Mouse (Mus musculus) urinary bladder, adult 2 months (tissue): Measurements from ENCODE around the gene Coa3. TPM values are rescaled to one million over a fixed set of nuclear protein-coding genes. Genes with fewer than 3 reads are reported as not detected.
A peak's percentile ranks its signal among the peaks of the same experiment; 100 is the strongest.

Source experiments
- DNase-seq: peaks from one replicate; pipeline ENCODE4 v3.0.0; 2022; ENCODE audit warnings: low spot score
- polyA plus RNA-seq: library from polyadenylated mRNA; depleted of rRNA; stranded (reverse); fragments of >200 nt; gene quantifications from 2 replicates; pipeline ENCODE4 v1.2.3, GENCODE M21; 2012

Gene Coa3
- polyA plus RNA-seq, 1 experiment = 155 TPM

DNA sequence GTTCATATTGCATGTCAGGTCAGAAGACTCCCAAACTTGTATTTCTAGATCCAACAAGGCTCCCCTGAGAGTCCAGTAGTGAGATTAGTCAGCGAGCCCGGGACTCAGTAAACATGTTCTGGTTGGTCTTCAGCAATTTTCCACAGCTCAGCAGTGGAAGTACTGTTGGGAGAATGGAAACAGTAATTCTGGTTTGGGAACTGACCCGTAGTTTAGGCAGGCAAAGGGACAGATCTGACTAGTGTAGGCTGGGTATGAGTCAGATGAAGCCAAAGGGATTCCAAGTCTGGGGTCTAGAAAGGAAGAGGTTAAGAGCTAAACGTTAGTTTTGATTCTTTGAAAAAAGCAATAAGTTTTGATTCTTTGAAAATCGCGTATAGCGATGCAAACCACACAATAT is 26.0 kb downstream of the Coa3 start:
- DNase-seq = peak; percentile 18

- DNase-seq = no peak
These were observed 27.9 kb downstream of the Coa3 start for GRCm38 (mm10) chr11:101251031-101251430.

- DNase-seq = no peak
These were observed 30.5 kb downstream of the Coa3 start for GRCm38 (mm10) chr11:101248258-101248994.

- no peak for DNase-seq
These were observed 31.3 kb downstream of the Coa3 start for GRCm38 (mm10) chr11:101247521-101248030.

DNA sequence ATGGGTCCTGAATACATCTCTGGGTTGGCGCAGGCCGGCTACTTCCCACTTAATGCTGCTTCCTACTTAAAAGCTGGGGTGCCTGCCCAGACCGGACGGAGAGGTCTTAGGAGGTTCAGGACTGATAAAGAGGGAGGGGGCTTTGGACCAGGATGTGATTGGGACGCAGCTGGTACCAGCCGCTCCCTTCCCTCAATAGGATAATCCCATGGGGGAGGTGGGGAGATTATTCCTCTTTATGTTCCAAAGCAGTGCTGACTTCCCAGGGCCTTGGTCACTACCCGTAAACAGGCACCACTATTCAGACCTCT is 32.3 kb downstream of the Coa3 start:
- DNase-seq = no peak

GRCm38 (mm10) chr11:101245855-101246701 is 32.8 kb downstream of the Coa3 start, which contains the start of gene Ramp2:
Gene Ramp2, plus strand, starts transcription at chr11:101246028.
- DNase-seq = no peak

GRCm38 (mm10) chr11:101245071-101245470 is 33.8 kb downstream of the Coa3 start:
- no peak for DNase-seq

DNA sequence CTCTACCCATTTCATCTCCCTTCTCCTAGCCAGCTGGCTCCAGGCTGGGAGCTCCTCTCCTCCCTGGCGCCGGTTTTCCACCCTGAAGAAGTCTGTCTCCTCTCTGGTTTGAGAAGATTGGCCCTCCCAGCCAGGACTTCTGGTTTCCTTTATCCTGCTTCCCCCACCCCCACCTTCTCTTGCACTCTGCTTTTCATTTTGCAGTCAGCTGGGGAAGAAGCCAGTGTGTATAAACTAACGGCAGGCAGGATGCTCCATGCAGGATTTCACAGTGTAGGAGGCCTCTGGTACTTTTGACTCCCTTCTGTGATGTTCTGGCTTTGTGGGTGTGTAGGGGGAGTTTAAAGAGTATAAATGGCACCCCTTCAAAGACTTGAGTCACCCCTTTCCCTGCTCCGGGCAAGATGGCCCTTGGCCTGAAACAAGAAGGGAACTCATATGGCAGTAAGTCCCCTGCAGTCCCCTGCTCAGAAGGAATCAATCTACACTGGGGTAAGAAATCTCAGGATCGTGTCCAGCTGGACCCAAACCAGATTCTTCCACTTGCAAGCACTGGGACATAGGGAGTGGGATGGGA is 40.8 kb downstream of the Coa3 start:
- DNase-seq = no peak

- DNase-seq = no peak
These were observed 42.1 kb downstream of the Coa3 start for GRCm38 (mm10) chr11:101236782-101237181.

DNA sequence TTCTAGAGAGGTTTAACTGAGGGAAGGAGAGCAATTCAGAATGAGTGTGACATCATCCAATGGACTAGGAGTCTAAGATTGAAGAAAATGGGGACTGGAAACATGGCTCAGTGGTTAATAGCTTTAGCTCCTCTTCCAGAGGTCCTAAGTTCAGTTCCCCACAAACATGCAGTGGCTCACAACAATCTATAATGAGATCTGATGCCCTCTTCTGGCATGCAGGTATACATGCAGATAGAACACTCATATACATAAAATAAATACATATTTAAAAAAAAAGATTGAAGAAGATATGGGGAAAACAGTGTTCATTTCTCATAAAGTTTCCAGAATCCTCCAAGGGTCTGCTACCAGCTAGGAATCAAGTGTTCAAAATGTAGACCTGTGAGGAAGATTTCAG is 43.5 kb downstream of the Coa3 start:
- no peak for DNase-seq

- no peak for DNase-seq
These were observed 44.8 kb downstream of the Coa3 start for GRCm38 (mm10) chr11:101234124-101234523.

DNA sequence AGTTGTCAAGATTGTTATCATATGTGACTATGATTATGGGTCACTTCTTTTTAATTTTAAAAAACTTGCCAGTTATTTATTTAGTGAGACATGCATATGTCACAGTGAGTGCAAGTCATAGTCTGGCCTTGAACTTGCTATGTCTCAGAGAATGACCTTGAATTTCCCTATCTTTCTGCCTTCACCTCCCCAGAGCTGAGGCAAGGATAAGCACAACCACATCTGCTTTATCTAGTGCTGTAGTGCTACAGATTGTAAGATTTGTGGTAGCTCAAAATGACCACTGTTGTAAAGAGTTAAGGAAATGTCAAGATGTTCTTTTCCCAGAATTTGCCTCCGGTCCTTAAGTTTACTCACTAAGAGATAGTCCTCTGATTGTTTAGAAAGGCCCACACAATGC is 45.7 kb downstream of the Coa3 start:
- no peak for DNase-seq

DNA sequence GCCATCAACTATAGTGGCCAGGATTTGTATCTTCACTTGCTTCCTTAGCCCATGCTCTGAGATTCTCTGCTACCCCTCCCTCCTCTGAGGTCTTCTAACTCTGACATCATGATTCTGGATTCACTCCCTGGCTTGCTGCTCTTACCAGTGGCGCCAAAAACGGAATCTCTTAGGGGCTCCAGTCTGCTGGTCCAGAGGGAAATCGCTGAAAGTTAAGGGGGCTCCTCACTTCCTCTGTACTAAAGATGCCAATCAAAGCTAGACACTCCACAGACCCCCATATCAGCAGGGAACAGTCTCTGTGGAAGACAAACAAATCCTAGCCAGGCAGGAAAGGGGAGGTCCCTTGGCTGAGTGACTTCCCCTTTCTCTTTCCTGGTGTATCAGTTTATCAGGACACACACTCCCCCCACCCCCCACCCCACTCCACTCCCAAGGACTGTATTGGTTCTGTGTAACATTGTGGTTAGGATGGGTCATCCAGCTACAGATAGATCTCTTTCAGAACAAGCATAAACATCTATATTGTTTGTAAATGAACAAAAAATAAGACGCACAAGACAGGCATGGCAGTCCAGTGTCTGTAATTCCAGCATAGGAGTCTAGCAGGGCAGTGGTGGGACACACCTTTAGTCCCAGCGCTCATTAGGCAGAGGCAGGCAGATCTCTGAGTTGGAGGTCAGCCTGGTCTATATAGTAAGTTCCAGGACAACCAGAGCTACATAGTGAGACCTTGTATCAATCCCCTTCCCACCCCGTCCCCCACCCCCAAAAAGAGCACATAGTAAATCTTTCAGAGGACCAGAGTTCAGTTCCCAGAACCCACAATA is 46.7 kb downstream of the Coa3 start:
- DNase-seq = no peak

DNA sequence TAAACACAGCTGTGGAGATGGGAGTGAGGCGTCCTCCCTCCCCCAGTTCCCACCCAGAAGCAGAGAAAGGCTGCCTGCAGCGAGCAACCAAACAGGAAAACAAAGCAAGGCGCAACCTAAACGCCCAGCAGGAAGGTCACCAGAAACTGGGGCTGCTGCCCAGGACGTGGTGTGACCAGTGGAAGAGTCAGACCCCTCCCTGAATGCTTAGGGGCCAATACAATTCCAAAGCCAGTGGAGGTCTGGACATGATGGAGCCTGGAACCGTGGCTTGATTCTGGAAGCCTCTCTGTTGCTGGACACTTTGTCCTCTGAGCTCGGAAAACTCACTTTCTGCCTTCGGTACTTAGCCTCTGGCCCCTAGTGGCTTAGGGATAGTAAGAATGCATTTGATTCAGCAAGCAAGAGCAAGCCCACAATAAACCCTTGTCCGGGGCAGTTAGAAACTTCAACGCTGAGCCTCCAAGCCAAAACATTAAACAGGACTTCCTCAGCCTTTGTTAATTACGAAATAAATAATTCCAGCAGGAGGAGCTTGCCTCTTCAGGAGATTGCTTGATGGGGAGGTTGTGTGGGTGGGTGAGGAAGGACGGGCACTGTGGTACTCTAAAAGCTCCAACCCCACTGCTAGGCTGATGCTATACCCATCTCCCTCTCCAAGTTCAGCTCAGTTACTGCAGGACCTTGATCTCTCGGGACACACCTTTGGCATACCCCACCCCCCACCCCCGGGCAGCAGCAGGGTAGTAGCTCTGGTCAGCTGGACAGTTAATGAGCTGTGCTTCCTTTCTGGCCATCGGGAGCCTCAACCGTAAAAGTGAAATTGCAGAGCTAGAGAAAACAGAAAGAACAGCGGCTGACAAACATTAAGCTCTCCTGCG is 47.7 kb downstream of the Coa3 start:
- DNase-seq = no peak

DNA sequence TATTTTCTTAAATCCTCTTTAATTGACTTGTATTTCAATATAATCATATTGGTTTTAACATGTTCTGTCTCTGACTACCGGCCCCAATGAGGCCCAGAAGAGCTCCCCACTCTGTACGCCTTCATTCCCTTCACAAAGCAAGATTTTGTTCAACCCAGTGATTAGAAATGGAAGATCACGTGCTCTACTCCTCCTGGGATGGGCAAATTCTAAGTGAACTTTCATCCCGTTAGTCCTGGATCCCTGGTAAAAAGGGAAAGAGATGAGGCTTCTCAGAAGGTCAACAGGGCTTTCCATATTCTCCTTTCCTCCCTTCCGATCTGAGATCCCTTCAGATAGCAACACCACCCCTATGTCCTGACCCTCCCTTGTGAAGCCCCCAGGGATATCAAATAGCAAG is 48.4 kb downstream of the Coa3 start:
- DNase-seq = no peak

DNA sequence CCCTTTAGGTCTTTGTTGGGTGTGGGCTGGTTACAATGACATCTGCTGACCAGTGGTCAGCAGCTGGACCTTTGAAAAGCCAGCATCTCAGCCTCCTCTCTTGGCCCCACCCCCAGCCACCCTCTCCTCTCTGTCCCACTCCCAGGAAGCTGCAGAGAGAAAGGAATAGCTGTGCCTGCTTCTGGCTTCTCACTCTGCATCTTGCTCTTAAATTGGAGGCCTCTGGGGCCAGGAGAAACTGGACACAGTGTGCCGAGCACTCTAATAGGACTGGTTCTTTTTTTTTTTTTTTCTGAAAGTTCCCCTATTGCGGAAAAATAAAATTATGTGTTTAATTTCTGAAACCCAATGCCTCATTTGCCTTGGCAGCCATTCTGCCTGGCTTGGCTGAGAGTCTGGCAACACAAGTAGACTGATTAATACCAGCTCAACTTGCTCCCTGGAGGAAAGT is 48.8 kb downstream of the Coa3 start:
- DNase-seq = no peak

GRCm38 (mm10) chr11:101229361-101229900 is 49.5 kb downstream of the Coa3 start:
- no peak for DNase-seq
